Mouse (Mus musculus) stomach, embryonic 15.5 days (tissue): ENCODE data around the gene Tiam1. TPM values are rescaled to one million over a fixed set of nuclear protein-coding genes. Genes with fewer than 3 reads are reported as not detected.

Source experiments
- ATAC-seq: fragments of 200-750 bp; cut with Nextera tagmentation; 2 replicates; pipeline ENCODE4 v1.8.0; 2017; ENCODE audit warnings: low read depth, moderate number of reproducible peaks, moderate TSS enrichment; ENCODE audit not compliant: insufficient read depth, low FRiP score
- H3K27ac ChIP-seq: fragments of 300-500 bp; sonication (generic); 2 replicates; pipeline ENCODE4 v1.5.1; 2015; ENCODE audit warnings: mild to moderate bottlenecking, inconsistent platforms
- H3K27me3 ChIP-seq: fragments of 300-500 bp; sonication (generic); replicated peaks from 2 replicates; pipeline ENCODE4 v1.6.1; 2015; ENCODE audit warnings: inconsistent platforms
- H3K36me3 ChIP-seq: fragments of 300-500 bp; sonication (generic); 2 replicates; pipeline ENCODE4 v1.6.1; 2015; ENCODE audit warnings: inconsistent platforms
- H3K4me1 ChIP-seq: fragments of 300-500 bp; sonication (generic); 2 replicates; pipeline ENCODE4 v1.6.1; 2015; ENCODE audit warnings: inconsistent platforms
- H3K4me2 ChIP-seq: fragments of 300-500 bp; sonication (generic); 2 replicates; pipeline ENCODE4 v1.6.1; 2015; ENCODE audit warnings: mild to moderate bottlenecking, inconsistent platforms
- H3K4me3 ChIP-seq: fragments of 300-500 bp; sonication (generic); replicated peaks from 2 replicates; pipeline ENCODE4 v1.5.1; 2015; ENCODE audit warnings: inconsistent platforms
- H3K9ac ChIP-seq: fragments of 300-500 bp; sonication (generic); 2 replicates; pipeline ENCODE4 v1.6.1; 2015; ENCODE audit warnings: inconsistent platforms
- H3K9me3 ChIP-seq: fragments of 300-500 bp; sonication (generic); 2 replicates; pipeline ENCODE4 v1.6.1; 2016; ENCODE audit warnings: inconsistent platforms
- WGBS: fragments of 180-500 bp; shearing (Covaris S2); methylation state at CpG from one replicate; pipeline ENCODE4 v1.1.7; 2015; 5-methylcytosine and 5-hydroxymethylcytosine counted together
- polyA plus RNA-seq: library from polyadenylated mRNA; unstranded; fragments of >200 nt; fragmentation: Nextera tagmentation; extraction: Ambion mirVana; gene quantifications from 2 replicates; pipeline ENCODE4 v1.2.1, GENCODE M21; 2015

Tiam1 gene
- polyA plus RNA-seq, 1 experiment from 2014 or later, result 19.5 TPM

DNA sequence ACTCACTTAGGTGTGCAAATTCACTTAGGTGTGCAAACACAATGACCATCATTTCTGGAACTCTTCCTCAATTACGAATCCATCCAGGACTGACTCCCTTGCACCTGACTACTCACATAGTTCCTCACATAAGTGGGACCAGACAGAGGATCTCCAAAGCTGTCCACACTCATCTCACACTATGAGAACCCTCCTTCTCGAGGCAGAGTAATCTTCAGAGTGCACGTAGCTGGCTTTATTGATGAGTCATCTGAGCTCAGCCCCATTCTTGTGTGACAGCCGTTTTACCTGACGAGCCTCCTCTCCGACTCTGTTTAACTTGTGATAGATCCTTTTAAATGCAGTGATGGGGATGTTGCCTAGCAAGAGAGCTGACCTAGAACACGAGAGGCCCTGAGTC lies 41.0 kb downstream of the Tiam1 start:
- Histone ChIP-seq H3K9me3 (no peaks in the 10 kb centered on the region), H3K4me1 (0 out of 2 replicates have a peak, but pooled peaks cover 3% of the 10 kb centered on the region)
- 58% methylated on average over 7 of the region's 7 CpGs for WGBS

DNA sequence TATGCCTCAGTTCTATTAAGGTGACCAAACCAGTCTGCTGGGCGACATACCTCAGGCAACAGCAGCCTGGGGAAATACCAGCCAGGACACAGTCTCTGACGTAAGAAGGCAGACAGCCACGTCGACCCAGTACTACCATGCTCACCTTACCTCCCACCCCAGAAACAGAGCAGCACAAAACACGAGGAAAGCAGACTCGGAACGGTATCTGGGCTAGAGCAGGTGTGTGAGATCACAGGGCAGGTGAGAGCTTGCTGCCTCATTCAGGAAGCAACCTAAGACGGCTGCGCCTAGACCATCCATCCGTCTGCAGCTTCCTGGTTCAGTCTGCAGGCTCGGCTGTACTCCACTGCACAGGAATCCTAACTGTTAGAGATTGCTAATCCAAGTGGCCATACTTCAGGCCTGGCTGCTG lies 45.4 kb downstream of the Tiam1 start:
- H3K4me3 ChIP-seq, result no peak overlapping the region
- H3K9me3 ChIP-seq, result no peaks in the 10 kb centered on the region
- no peaks in the 10 kb centered on the region for H3K36me3 ChIP-seq
- no peak overlapping the region for H3K4me2 ChIP-seq
- no peaks in the 10 kb centered on the region for H3K27me3 ChIP-seq
- no peak overlapping the region for H3K9ac ChIP-seq
- H3K27ac ChIP-seq, result peak overlapping the region; percentile 63
- 62% methylated on average over 11 of the region's 11 CpGs for WGBS
- ATAC-seq, result peak; percentile 50; the same call in 1 of the 2 replicates
- peaks cover 12% of the 10 kb centered on the region; the same call in 1 of the 2 replicates for H3K4me1 ChIP-seq

More for the DNA sequence above, 41.0 kb downstream of the Tiam1 start:
- H3K9ac ChIP-seq, result no peak overlapping the region
- H3K4me3 ChIP-seq, result no peak overlapping the region
- no peaks in the 10 kb centered on the region for H3K27me3 ChIP-seq
- no peaks in the 10 kb centered on the region for H3K36me3 ChIP-seq
- no peak overlapping the region for H3K27ac ChIP-seq
- no peak overlapping the region for H3K4me2 ChIP-seq
- ATAC-seq, result no peak

DNA sequence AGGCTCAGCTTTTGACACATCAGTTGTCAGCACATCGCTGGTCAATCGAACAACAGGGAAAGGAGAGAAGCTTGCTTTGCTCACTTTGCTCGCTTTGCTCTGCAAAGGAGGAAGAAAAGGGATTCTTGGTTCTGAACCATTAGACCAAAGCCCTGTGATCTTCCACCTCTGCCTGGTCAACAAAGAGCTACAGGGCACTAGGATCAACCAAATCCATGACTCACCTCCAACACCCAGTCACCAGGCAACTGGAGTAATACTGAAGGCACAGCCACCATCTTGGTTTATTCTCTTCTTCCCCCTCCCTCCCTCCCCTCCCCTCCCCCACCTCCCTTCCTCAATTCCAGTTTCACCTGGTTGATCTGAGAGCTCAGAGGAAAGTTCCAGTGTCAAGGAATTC lies 45.8 kb downstream of the Tiam1 start:
- ATAC-seq, result no peak
- Histone ChIP-seq H3K27ac (peak overlapping the region; percentile 63; the same call in 1 of the 2 replicates), H3K9ac (no peak overlapping the region), H3K4me3 (no peak overlapping the region), H3K27me3 (no peaks in the 10 kb centered on the region), H3K4me1 (peaks cover 15% of the 10 kb centered on the region; the same call in 1 of the 2 replicates), H3K9me3 (no peaks in the 10 kb centered on the region), H3K36me3 (no peaks in the 10 kb centered on the region), H3K4me2 (no peak overlapping the region)
- WGBS, result 87% methylated on average over 3 of the region's 3 CpGs

GRCm38 (mm10) chr16:90096011-90096410 lies 47.6 kb downstream of the Tiam1 start:
- Histone ChIP-seq H3K4me3 (no peak overlapping the region), H3K4me1 (peaks cover 19% of the 10 kb centered on the region), H3K27me3 (no peaks in the 10 kb centered on the region), H3K9ac (no peak overlapping the region), H3K9me3 (no peaks in the 10 kb centered on the region), H3K27ac (no peak overlapping the region), H3K36me3 (no peaks in the 10 kb centered on the region), H3K4me2 (no peak overlapping the region)
- 48% methylated on average over 5 of the region's 5 CpGs for WGBS
- ATAC-seq, result no peak

GRCm38 (mm10) chr16:90093015-90093414 lies 50.6 kb downstream of the Tiam1 start:
- Histone ChIP-seq H3K4me1 (peaks cover 16% of the 10 kb centered on the region), H3K36me3 (no peaks in the 10 kb centered on the region), H3K9me3 (no peaks in the 10 kb centered on the region), H3K9ac (no peak overlapping the region), H3K27me3 (no peaks in the 10 kb centered on the region), H3K4me2 (no peak overlapping the region), H3K27ac (no peak overlapping the region), H3K4me3 (no peak overlapping the region)
- WGBS, result 64% methylated on average over 9 of the region's 9 CpGs
- no peak for ATAC-seq

DNA sequence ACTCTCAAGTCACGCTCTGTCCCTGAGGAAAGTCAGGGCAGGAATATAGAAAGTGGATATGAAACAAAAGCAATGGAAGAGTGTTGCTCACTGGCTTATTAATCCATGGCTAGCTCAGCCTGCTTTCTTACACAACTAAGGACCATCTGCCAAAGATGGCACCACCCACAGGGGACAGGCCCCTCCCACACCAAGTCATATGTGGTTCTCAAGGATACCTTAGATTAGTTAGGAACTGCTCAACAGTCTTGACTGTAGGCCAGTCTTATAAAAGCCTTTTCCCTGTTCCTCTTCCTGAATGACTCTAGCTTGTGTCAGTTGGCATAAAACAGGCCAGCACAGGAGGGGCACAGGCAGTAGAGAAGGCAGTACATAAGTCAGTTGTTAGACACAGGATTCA lies 51.7 kb downstream of the Tiam1 start:
- no peaks in the 10 kb centered on the region for H3K36me3 ChIP-seq
- H3K27ac ChIP-seq, result no peak overlapping the region
- ATAC-seq, result no peak
- no peak overlapping the region for H3K4me3 ChIP-seq
- WGBS, result 76% methylated on average over 1 of the region's 1 CpGs
- H3K4me1 ChIP-seq, result peaks cover 16% of the 10 kb centered on the region
- no peaks in the 10 kb centered on the region for H3K9me3 ChIP-seq
- no peak overlapping the region for H3K9ac ChIP-seq
- no peak overlapping the region for H3K4me2 ChIP-seq
- H3K27me3 ChIP-seq, result no peaks in the 10 kb centered on the region

GRCm38 (mm10) chr16:90091112-90091720 lies 52.4 kb downstream of the Tiam1 start:
- Histone ChIP-seq H3K27me3 (no peaks in the 10 kb centered on the region), H3K9ac (no peak overlapping the region), H3K36me3 (no peaks in the 10 kb centered on the region), H3K27ac (no peak overlapping the region), H3K4me1 (peaks cover 16% of the 10 kb centered on the region; the same call in 1 of the 2 replicates), H3K4me2 (no peak overlapping the region), H3K9me3 (no peaks in the 10 kb centered on the region), H3K4me3 (no peak overlapping the region)
- 46% methylated on average over 11 of the region's 11 CpGs for WGBS
- no peak for ATAC-seq

- Histone ChIP-seq H3K27ac (no peak overlapping the region), H3K27me3 (no peaks in the 10 kb centered on the region), H3K4me1 (peaks cover 13% of the 10 kb centered on the region; the same call in 1 of the 2 replicates), H3K4me2 (no peak overlapping the region), H3K4me3 (no peak overlapping the region), H3K9ac (no peak overlapping the region), H3K9me3 (no peaks in the 10 kb centered on the region), H3K36me3 (no peaks in the 10 kb centered on the region)
- 86% methylated on average over 13 of the region's 13 CpGs for WGBS
- ATAC-seq, result no peak
Measured at GRCm38 (mm10) chr16:90090368-90090767, 53.2 kb downstream of the Tiam1 start.

DNA sequence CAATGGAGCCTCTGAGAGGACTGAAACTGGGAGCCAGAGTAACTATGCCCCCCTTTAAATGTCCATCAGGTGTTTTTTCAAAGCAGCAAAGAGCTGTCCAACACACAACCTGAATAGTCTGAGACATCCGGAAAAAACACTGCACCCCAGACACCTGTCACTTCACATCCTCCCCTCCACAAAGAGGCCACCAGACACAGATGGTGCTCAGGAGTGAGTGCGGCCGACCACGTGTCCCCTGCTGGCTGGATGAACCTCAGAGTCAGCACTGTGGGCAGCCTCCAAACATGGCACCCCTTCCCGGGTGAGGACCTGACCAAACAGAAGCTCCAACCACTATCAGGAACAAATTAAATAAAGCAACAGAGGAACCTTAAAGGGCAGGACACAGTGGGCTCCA lies 56.3 kb downstream of the Tiam1 start:
- Histone ChIP-seq H3K27me3 (no peaks in the 10 kb centered on the region), H3K9me3 (no peaks in the 10 kb centered on the region), H3K36me3 (no peaks in the 10 kb centered on the region), H3K27ac (no peak overlapping the region), H3K9ac (no peak overlapping the region), H3K4me3 (no peak overlapping the region), H3K4me1 (peaks cover 5% of the 10 kb centered on the region; the same call in 1 of the 2 replicates), H3K4me2 (no peak overlapping the region)
- ATAC-seq, result no peak
- WGBS, result 87% methylated on average over 5 of the region's 5 CpGs

DNA sequence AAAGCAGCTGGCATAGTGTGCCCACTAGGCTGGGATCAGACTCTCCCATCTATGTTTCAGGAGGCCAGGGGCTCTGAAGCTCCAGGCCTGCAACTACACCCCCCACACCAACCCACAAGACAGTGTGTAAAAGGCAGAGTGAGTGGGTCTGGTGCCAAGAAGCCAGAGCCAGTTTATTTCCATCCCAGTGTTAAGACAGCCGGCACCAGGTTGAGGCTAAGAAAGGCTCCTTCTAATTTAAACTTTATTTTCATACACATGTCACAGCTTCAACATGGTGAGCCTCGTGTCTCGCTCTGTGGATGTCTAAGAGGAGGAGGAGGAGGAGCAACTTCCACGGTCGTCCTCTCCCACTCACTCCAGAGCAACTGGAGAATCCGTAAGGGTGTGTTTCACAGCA lies 57.5 kb downstream of the Tiam1 start:
- H3K4me3 ChIP-seq, result no peak overlapping the region
- no peaks in the 10 kb centered on the region for H3K36me3 ChIP-seq
- ATAC-seq, result no peak
- 50% methylated on average over 6 of the region's 6 CpGs for WGBS
- H3K4me2 ChIP-seq, result no peak overlapping the region
- no peak overlapping the region for H3K27ac ChIP-seq
- H3K27me3 ChIP-seq, result no peaks in the 10 kb centered on the region
- H3K9ac ChIP-seq, result no peak overlapping the region
- H3K4me1 ChIP-seq, result 0 out of 2 replicates have a peak, but pooled peaks cover 2% of the 10 kb centered on the region
- H3K9me3 ChIP-seq, result no peaks in the 10 kb centered on the region

DNA sequence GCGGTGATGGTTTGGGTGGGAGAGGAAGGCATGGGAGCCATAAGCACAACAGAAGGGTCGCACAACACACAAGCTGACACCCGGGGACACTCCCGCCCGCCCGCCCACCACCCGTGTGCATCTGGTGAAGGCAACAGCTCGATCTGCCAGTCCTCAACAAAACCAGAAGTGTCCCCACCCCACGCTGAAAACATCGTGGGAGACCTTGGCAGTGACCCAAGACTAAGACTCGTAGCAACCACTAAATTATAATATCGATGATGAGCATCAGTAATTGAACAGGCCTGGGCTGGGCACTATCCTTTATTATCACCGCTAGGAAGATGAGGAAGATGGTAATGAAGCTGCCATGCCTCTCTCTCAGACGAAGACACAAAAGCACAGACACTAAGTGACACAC lies 58.0 kb downstream of the Tiam1 start:
- Histone ChIP-seq H3K4me2 (no peak overlapping the region), H3K36me3 (no peaks in the 10 kb centered on the region), H3K9ac (no peak overlapping the region), H3K4me3 (no peak overlapping the region), H3K9me3 (no peaks in the 10 kb centered on the region), H3K27me3 (no peaks in the 10 kb centered on the region), H3K27ac (no peak overlapping the region), H3K4me1 (0 out of 2 replicates have a peak, but pooled peaks cover 2% of the 10 kb centered on the region)
- 79% methylated on average over 14 of the region's 14 CpGs for WGBS
- no peak for ATAC-seq

GRCm38 (mm10) chr16:90081125-90081524 lies 62.4 kb downstream of the Tiam1 start:
- no peak overlapping the region for H3K4me2 ChIP-seq
- ATAC-seq, result no peak
- WGBS, result 75% methylated on average over 1 of the region's 1 CpGs

More at GRCm38 (mm10) chr16:90081125-90081524, 62.4 kb downstream of the Tiam1 start:
- Histone ChIP-seq H3K27ac (no peak overlapping the region), H3K36me3 (no peaks in the 10 kb centered on the region), H3K27me3 (no peaks in the 10 kb centered on the region), H3K9me3 (no peaks in the 10 kb centered on the region), H3K4me1 (0 out of 2 replicates have a peak, but pooled peaks cover 2% of the 10 kb centered on the region), H3K4me3 (no peak overlapping the region), H3K9ac (no peak overlapping the region)
